Mouse (Mus musculus) heart, embryonic 13.5 days (tissue): ENCODE data around the gene Ddx31. TPM values are rescaled to one million over a fixed set of nuclear protein-coding genes. Genes with fewer than 3 reads are reported as not detected.

Experiments used
- ATAC-seq: fragments of 200-750 bp; cut with Nextera tagmentation; 2 replicates; pipeline ENCODE4 v1.8.0; 2017; ENCODE audit warnings: moderate TSS enrichment; ENCODE audit not compliant: insufficient number of reproducible peaks, low FRiP score, low TSS enrichment; ENCODE audit errors: extremely low read depth
- H3K27ac ChIP-seq: fragments of 300-500 bp; sonication (generic); replicated peaks from 2 replicates; pipeline ENCODE4 v1.5.1; 2015; ENCODE audit warnings: moderate library complexity, mild to moderate bottlenecking, inconsistent platforms
- H3K27me3 ChIP-seq: fragments of 300-500 bp; sonication (generic); replicated peaks from 2 replicates; pipeline ENCODE4 v1.6.1; 2015; ENCODE audit warnings: mild to moderate bottlenecking, inconsistent platforms
- H3K36me3 ChIP-seq: fragments of 300-500 bp; sonication (generic); 2 replicates; pipeline ENCODE4 v1.6.1; 2015; ENCODE audit warnings: mild to moderate bottlenecking, inconsistent platforms
- H3K4me1 ChIP-seq: fragments of 300-500 bp; sonication (generic); 2 replicates; pipeline ENCODE4 v1.6.1; 2015; ENCODE audit warnings: inconsistent platforms
- H3K4me2 ChIP-seq: fragments of 300-500 bp; sonication (generic); 2 replicates; pipeline ENCODE4 v1.6.1; 2015; ENCODE audit warnings: inconsistent platforms, mild to moderate bottlenecking, moderate library complexity
- H3K4me3 ChIP-seq: fragments of 300-500 bp; sonication (generic); 2 replicates; pipeline ENCODE4 v1.5.1; 2015; ENCODE audit warnings: moderate library complexity, mild to moderate bottlenecking, inconsistent platforms
- H3K9ac ChIP-seq: fragments of 300-500 bp; sonication (generic); 2 replicates; pipeline ENCODE4 v1.6.1; 2015; ENCODE audit warnings: inconsistent platforms, mild to moderate bottlenecking, moderate library complexity
- H3K9me3 ChIP-seq: fragments of 300-500 bp; sonication (generic); 2 replicates; pipeline ENCODE4 v1.6.1; 2016; ENCODE audit warnings: inconsistent platforms
- WGBS: fragments of 180-500 bp; shearing (Covaris S2); methylation state at CpG from one replicate; pipeline ENCODE4 v1.1.7; 2015; ENCODE audit warnings: mixed read lengths; 5-methylcytosine and 5-hydroxymethylcytosine counted together
- polyA plus RNA-seq: library from polyadenylated mRNA; unstranded; fragments of >200 nt; fragmentation: Nextera tagmentation; extraction: Ambion mirVana; gene quantifications from 2 replicates; pipeline ENCODE4 v1.2.1, GENCODE M21; 2015

The Ddx31 gene
- polyA plus RNA-seq, 1 experiment from 2014 or later = 7.7 TPM

DNA sequence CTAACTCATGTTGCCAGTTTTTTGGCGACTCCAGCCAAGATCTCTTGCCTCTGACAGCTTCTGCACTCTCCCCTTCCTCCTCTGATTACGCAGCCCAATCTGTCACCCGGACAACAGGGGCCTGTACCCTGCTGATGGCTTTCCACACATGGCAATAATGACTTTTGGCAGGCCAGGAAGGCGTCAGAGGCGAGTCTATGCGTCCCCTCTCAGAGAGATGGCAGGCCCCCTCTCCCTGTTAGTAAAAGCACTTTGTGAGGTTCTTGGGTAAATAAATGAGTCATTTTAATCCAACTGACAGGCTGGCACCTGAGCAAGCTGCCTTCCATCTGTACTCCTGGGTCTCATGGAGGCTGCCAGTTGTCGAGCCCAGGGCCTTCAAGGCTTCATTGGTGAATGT is 27.3 kb downstream of the Ddx31 start:
- Histone ChIP-seq H3K4me2 (no peak overlapping the region), H3K27me3 (no peaks in the 10 kb centered on the region), H3K9ac (no peak overlapping the region), H3K9me3 (no peaks in the 10 kb centered on the region), H3K4me1 (no peaks in the 10 kb centered on the region), H3K27ac (no peak overlapping the region), H3K36me3 (peaks cover 69% of the 10 kb centered on the region), H3K4me3 (no peak overlapping the region)
- 71% methylated on average over 7 of the region's 7 CpGs for WGBS
- no peak for ATAC-seq

DNA sequence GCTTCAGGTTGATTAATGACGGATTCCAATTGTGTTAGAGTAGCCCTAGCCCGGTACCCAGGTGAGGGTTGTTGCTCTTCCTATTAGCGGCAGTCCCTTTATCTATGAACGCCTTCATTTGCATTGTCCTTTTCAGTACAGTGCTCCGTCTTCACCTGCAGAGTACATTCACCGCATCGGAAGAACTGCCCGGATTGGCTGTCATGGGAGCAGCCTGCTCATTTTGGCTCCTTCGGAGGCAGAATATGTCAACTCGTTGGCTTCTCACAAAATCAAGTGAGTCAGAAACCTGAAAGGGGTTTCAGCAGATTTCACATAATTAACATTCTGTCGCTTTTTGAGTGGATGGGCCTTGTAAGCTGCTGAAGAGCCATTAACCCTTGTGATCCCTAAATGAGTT is 35.3 kb downstream of the Ddx31 start:
- Histone ChIP-seq H3K36me3 (peaks cover 60% of the 10 kb centered on the region), H3K9ac (no peak overlapping the region), H3K27ac (no peak overlapping the region), H3K4me2 (no peak overlapping the region), H3K27me3 (no peaks in the 10 kb centered on the region), H3K9me3 (no peaks in the 10 kb centered on the region), H3K4me3 (no peak overlapping the region), H3K4me1 (no peaks in the 10 kb centered on the region)
- no peak for ATAC-seq
- WGBS = 90% methylated on average over 11 of the region's 11 CpGs

DNA sequence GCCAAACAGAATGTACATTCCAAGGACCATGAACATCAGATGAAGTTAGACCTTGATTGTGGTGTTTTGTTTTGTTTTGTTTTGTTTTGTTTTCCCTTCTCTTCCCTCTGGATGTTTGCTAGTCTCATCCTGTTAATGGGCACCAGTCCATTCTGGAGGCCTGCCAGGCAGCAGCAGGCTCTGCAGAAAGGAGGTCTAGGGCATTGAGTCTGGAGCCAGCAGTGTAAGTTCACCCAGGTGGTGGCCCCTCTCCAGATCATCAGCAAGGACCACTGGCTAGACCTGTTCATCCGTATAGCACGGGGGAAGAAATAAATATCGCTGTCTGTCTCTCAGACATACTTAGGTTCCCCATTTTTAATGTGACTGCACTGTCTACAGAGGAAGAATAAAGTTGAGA is 41.1 kb downstream of the Ddx31 start:
- H3K27ac ChIP-seq = no peak overlapping the region
- peaks cover 67% of the 10 kb centered on the region for H3K36me3 ChIP-seq
- H3K4me1 ChIP-seq = no peaks in the 10 kb centered on the region
- H3K27me3 ChIP-seq = no peaks in the 10 kb centered on the region
- H3K9ac ChIP-seq = no peak overlapping the region
- no peaks in the 10 kb centered on the region for H3K9me3 ChIP-seq
- no peak for ATAC-seq
- WGBS = 96% methylated on average over 3 of the region's 3 CpGs
- no peak overlapping the region for H3K4me2 ChIP-seq
- H3K4me3 ChIP-seq = no peak overlapping the region

DNA sequence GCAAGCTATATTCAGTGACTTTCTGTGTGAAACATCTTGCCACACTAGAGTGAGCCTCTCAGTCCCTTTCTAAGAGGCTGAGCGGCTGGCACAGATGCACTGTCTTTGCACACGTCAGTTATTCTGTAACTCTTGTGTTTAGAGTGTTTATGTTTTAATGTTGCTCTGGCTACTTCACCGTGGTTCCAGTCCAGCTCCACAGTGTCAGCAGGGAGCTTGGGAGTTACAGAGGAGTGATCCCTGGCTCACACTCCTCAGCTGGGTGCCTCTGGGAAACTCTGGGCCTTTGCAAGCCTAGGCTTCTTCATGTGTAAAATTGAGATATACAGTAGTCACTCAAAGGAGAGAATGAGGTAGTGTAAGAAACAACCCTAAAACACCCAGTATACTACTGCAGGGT is 41.8 kb downstream of the Ddx31 start:
- Histone ChIP-seq H3K9me3 (no peaks in the 10 kb centered on the region), H3K4me3 (no peak overlapping the region), H3K4me1 (no peaks in the 10 kb centered on the region), H3K4me2 (no peak overlapping the region), H3K9ac (no peak overlapping the region), H3K36me3 (peaks cover 65% of the 10 kb centered on the region), H3K27me3 (no peaks in the 10 kb centered on the region), H3K27ac (no peak overlapping the region)
- no peak for ATAC-seq
- 81% methylated on average over 3 of the region's 3 CpGs for WGBS

DNA sequence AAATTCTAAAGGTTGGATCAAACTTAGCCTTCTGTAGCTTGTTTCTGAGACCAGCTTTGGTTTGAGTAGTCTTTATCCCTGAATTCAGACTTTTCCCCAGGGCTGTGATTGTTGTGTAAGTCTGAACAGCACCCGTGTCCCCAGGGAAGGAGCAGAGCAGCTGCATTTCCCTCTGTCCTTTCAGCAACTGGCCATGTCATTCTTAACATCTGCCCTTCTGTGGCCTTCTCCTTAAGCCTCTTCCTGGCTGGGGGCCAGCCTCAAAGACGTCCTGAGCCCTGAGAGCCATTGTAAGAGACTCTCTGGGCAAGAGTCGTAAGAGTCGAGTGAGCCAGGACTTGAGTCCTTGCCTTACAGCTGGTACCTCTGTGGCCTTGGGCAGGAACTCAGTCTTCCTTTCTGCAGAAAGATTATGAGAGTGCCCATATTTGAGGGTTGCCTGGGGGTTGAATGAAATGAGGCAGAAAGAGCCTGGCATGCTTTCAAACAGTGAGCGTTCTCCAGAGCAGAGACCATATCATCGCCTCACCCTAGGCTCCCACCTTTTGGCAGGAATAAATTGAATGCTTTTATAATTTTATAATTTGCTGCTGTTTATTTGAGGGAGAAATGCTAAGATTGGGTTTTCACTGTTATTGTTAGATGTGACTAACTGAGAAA is 42.8 kb downstream of the Ddx31 start:
- no peak for ATAC-seq
- no peaks in the 10 kb centered on the region for H3K27me3 ChIP-seq
- H3K36me3 ChIP-seq = peaks cover 65% of the 10 kb centered on the region
- no peak overlapping the region for H3K27ac ChIP-seq
- 77% methylated on average over 6 of the region's 6 CpGs for WGBS
- H3K4me2 ChIP-seq = no peak overlapping the region
- no peak overlapping the region for H3K9ac ChIP-seq
- no peaks in the 10 kb centered on the region for H3K4me1 ChIP-seq
- H3K9me3 ChIP-seq = no peaks in the 10 kb centered on the region
- no peak overlapping the region for H3K4me3 ChIP-seq

DNA sequence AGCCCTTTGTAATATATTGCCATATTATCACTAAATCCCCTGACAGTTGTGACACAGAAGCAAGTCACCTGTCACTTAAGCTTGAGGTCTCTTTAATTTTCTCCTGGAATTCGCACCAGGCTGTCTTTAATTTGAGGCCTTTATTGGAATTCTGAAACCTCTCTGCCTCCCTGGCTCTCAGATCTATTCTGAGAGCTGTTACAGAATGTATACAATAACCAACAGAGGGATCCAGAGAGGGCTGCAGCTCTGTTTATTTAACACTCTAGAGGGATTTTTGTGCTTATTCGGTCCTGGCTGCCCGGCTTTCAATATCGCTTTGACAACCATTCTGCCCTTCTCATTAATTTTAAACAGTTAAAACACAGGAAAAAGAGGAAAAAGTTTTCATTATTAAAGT is 44.7 kb downstream of the Ddx31 start:
- H3K4me2 ChIP-seq = no peak overlapping the region
- H3K4me1 ChIP-seq = no peaks in the 10 kb centered on the region
- H3K9me3 ChIP-seq = no peaks in the 10 kb centered on the region
- no peak overlapping the region for H3K9ac ChIP-seq
- no peak overlapping the region for H3K27ac ChIP-seq
- H3K36me3 ChIP-seq = peaks cover 76% of the 10 kb centered on the region
- WGBS = 90% methylated on average over 4 of the region's 4 CpGs
- no peak for ATAC-seq
- H3K27me3 ChIP-seq = no peaks in the 10 kb centered on the region
- no peak overlapping the region for H3K4me3 ChIP-seq

DNA sequence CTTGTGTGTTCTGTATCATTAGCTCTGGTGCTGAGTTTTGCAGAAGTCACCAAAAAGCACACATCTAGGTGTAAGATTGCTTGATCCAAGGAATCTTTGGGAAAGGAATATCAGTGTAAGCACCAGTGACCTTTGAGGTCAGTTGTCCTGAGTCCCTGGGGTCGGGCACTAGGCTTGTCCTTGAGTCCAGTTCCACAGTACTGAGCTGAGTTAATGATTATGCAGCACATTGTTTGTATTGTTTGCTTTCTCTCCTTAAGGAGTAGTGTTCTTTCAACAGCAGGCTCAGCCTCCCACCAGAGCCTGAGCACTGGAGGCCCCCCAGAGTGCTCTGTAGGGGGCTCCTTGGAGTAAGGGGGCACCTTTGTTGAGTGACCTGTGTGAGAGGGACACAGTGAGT is 52.6 kb downstream of the Ddx31 start:
- no peak overlapping the region for H3K27ac ChIP-seq
- WGBS = 69% methylated on average over 1 of the region's 1 CpGs
- peaks cover 86% of the 10 kb centered on the region for H3K36me3 ChIP-seq
- H3K9me3 ChIP-seq = no peaks in the 10 kb centered on the region
- H3K4me1 ChIP-seq = no peaks in the 10 kb centered on the region
- no peak overlapping the region for H3K4me2 ChIP-seq
- no peak for ATAC-seq
- H3K9ac ChIP-seq = no peak overlapping the region
- no peak overlapping the region for H3K4me3 ChIP-seq
- H3K27me3 ChIP-seq = no peaks in the 10 kb centered on the region

DNA sequence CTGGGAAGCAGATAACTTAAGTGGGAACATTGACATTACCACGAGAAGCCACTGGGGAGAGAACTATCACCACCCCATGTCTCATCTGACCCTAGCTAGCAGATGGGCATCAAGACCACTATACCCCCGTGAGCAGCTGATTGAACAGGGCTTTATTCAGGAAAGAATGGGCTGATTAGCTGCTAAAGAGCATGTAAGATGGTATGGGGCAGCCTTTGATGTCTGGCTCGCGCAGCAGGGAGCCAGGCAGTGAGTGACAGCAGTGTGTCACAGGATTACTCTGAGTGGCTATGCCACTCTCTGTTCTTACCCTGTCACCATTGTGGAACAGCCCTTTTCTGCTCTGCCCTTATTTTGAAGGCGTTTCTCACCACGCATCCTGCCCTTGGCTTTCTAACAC is 53.3 kb downstream of the Ddx31 start:
- 70% methylated on average over 6 of the region's 6 CpGs for WGBS
- H3K27ac ChIP-seq = no peak overlapping the region

DNA sequence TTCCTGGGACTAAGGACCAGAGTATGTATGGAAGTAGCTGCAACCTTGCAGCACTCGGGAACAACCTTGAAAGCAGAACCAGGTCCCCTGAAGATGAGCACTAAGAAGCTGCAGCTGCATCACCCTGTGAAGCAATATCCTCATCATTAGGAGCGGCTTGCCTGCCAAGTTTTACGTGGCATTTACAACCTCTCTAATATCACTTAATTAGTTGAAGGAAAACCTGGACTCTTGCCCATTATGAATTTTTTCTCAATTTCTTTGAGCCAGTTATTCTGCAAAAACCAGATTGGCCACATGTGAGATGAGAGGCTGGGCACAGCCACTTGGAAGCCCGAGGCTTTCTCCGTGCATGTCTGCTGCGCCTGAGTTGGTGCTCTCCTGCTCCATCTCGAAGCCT is 55.7 kb downstream of the Ddx31 start:
- 83% methylated on average over 7 of the region's 7 CpGs for WGBS
- Histone ChIP-seq H3K4me1 (no peaks in the 10 kb centered on the region), H3K9ac (no peak overlapping the region), H3K4me2 (no peak overlapping the region), H3K4me3 (no peak overlapping the region), H3K27me3 (no peaks in the 10 kb centered on the region), H3K9me3 (no peaks in the 10 kb centered on the region), H3K36me3 (peaks cover 77% of the 10 kb centered on the region), H3K27ac (no peak overlapping the region)
- no peak for ATAC-seq

More for the DNA sequence above, 53.3 kb downstream of the Ddx31 start:
- ATAC-seq = no peak
- H3K9ac ChIP-seq = no peak overlapping the region
- H3K4me3 ChIP-seq = no peak overlapping the region
- H3K27me3 ChIP-seq = no peaks in the 10 kb centered on the region
- H3K9me3 ChIP-seq = no peaks in the 10 kb centered on the region
- H3K4me1 ChIP-seq = no peaks in the 10 kb centered on the region
- H3K4me2 ChIP-seq = no peak overlapping the region
- H3K36me3 ChIP-seq = peaks cover 83% of the 10 kb centered on the region

DNA sequence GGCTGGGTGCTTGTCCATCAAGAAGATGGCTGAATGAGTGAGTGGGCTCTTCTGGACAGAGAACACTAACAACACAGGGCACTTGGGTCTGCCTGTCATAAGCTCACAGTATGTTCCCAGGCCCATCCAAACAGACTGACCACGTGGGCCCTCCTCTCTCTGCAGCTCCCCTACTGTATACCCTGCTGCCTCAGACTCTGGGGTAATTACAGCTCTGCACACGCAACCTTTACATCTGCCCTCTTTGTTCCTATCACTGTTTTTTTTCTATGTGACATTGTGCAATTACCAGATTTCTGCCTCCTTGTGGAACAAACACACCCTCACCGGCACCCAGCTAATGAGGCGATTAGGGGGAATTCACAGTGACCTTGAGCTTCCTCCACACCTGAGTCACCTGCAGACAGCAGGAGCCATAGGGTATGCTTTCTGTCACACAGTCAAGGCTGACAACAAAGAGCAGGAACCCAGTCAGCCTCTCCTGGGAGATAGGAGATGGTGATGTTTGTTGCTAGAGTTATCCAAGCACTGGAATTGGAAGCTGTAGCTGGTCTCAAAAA is 57.2 kb downstream of the Ddx31 start:
- Histone ChIP-seq H3K4me3 (no peak overlapping the region), H3K4me2 (no peak overlapping the region), H3K4me1 (no peaks in the 10 kb centered on the region), H3K27me3 (no peaks in the 10 kb centered on the region), H3K9me3 (no peaks in the 10 kb centered on the region), H3K9ac (no peak overlapping the region), H3K36me3 (peaks cover 79% of the 10 kb centered on the region), H3K27ac (no peak overlapping the region)
- 80% methylated on average over 4 of the region's 4 CpGs for WGBS
- no peak for ATAC-seq

DNA sequence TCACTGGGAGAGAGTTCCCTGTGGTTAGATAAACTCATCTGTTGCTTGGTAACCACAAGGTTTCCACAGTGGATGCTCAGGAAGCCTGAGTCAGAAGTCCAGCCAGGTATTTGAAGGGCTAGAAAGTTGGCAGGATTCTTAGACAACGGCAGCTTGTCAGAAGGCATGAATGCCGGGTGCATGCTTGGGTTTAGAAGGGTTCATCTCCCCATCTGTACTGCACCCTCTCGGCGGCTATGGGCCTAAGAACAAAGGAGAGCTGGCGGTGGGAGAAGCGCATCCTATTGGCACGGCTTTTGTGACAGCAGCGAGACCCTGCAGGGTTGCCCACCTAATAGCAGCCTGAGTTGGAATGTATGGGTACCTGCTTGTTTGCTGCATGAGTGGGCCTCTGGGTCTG is 62.1 kb downstream of the Ddx31 start:
- H3K27me3 ChIP-seq = peaks cover 17% of the 10 kb centered on the region
- no peak overlapping the region for H3K9ac ChIP-seq
- no peaks in the 10 kb centered on the region for H3K9me3 ChIP-seq
- H3K27ac ChIP-seq = no peak overlapping the region
- no peak for ATAC-seq
- H3K36me3 ChIP-seq = peaks cover 57% of the 10 kb centered on the region
- 89% methylated on average over 8 of the region's 8 CpGs for WGBS
- H3K4me1 ChIP-seq = no peaks in the 10 kb centered on the region
- H3K4me2 ChIP-seq = no peak overlapping the region
- H3K4me3 ChIP-seq = no peak overlapping the region

DNA sequence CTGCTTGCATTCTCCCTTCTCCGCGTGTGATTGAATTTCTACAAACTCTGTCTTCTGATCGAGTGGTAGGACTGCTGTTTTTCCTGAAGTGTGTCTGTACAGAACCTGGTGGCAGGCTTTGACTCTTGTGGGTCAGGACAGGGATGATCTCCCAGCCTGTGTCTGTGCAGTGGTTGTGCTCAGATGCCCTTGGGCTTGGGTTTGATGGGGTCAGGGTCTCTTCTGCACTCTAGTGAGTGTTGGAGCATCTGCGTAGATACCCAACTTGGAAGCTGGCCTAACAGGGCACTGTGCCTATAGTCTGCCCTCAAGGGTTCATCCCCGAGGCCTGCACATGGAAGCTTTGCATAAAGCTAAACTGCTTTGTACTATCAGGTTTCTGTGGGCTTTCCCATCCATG is 63.7 kb downstream of the Ddx31 start:
- H3K4me2 ChIP-seq = no peak overlapping the region
- H3K9me3 ChIP-seq = no peaks in the 10 kb centered on the region
- 86% methylated on average over 5 of the region's 5 CpGs for WGBS
- H3K4me1 ChIP-seq = peaks cover 11% of the 10 kb centered on the region
- no peak overlapping the region for H3K27ac ChIP-seq
- no peak overlapping the region for H3K4me3 ChIP-seq
- peaks cover 33% of the 10 kb centered on the region for H3K27me3 ChIP-seq
- H3K9ac ChIP-seq = no peak overlapping the region
- no peak for ATAC-seq
- H3K36me3 ChIP-seq = peaks cover 48% of the 10 kb centered on the region
